Mouse (Mus musculus): ENCODE measurements around the gene Wdr60.

Wdr60 gene

DNA sequence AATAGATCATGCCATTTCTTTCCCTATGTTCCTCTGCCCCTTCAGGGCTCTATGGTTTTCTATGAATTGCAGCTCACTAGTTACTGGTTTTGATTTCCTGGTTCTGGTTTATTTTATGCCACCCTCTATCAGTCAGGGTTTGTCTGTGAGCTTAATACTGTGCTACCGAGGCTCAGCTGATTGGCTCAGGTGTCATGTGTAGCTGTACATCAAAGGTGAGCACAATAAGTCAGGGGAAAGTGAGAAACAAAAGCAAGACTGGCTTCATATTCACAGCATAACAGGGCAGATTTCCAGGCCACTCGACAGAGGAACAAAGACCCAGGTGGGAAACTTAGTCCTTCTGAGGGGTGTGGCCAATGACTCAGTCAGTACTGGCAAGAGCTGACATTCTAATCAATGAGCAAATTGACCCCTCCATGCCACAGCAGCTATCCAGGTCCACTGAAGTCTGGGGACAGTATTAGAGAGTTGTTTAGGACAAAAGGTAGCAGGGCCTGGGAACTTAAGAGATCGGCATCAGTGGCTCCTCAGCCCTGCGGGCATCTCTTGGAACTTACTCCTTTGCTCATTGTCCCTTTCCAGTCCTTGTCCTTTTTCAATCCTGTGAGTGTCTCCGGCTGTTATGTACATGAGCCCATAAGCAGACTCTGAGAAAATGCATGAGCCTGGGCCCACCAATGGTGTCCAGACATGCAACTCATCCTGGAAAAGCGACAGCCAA, 79.4 kb downstream of the Wdr60 start:
- DNase-seq (ENCODE audit: low spot score in 2 of 2), result no peak

DNA sequence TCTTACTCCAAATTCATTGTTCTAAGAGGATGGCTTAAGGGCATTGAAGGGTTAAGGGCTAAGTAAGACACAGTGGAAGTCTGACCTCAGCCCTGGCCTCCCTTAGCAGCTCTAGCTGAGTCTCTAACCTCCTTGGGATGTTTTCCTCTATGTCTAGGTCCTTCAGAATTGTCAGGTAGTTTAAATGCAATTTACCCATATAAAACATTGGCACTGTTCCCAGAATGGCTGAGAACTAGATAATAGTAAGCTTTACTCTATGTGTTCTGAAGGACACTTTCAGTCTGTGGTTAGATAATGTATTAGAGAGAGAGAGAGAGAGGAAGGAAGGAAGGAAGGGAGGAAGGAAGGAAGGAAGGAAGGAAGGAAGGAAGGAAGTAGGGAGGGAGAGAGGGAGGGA, 80.4 kb downstream of the Wdr60 start:
- DNase-seq (ENCODE audit: low spot score in 2 of 2), result no peak

DNA sequence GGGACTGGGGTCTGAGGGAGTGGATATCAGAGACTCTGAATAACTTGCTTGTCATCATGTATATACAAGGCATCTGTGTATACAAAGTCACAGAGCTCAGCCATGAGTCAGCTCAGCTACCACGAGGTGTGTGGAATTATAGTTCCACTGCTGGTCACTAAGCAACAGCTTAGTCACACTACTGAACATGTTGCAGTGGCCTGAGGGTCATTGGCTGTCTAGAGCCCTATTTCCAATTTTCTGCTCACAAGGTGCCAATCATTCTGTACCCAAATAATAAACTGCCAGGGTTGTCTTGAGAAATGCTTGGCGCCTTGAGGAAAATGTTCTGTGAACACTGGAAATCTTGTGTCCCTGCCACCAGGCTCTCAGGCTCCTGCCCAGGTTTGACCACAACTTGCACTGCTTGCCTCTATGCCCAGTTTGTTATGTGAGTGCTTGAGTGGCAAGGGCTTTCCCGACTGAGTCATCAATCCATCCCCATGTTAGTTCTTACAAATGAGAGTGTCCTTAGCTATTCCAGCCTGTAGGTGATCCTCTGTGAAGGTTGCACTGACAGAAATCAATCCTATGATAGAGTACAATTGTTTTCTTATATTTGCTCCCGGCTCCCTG, 81.3 kb downstream of the Wdr60 start:
- DNase-seq (ENCODE audit: low spot score in 2 of 2), result no peak

DNA sequence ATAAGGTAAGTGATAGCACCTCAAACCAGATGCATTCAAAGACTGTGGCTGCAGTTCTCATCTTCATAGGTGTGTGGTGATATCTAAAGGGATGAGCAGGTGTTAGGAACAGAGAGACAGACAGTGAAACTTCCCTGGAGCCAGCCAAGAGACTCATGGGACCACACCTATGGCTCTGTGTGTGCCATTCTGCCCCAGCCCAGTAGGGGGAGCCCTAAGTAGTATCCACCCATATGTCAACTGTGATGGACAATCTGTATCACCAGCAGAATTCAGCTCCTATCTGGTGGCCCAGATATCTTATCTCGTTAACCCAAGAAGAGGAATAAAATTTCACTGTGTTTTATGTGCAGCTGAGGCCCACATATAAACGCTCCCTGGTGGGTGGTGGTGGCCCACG, 85.9 kb downstream of the Wdr60 start:
- no peak for DNase-seq (ENCODE audit: low spot score in 2 of 2)

DNA sequence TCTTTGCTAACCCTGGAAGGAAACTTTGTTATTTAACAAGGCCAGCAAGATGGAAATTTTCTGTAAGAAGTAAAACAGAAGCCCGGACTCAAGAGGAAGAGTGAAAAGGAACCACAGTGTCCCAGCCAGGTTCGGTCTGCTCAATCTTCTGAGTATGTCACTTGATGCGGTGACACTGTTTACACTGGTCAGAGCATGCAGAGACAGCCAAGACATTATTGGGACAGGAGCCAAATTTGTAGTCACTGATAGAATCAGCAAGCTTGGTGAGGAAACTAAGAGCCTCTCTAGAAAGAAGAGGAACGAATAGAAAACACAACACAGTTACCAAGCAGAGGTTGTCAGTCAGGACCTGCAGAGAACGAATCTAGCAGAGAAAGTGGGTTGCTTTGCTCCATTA, 93.2 kb downstream of the Wdr60 start:
- no peak for DNase-seq (ENCODE audit: low spot score in 2 of 2)

DNA sequence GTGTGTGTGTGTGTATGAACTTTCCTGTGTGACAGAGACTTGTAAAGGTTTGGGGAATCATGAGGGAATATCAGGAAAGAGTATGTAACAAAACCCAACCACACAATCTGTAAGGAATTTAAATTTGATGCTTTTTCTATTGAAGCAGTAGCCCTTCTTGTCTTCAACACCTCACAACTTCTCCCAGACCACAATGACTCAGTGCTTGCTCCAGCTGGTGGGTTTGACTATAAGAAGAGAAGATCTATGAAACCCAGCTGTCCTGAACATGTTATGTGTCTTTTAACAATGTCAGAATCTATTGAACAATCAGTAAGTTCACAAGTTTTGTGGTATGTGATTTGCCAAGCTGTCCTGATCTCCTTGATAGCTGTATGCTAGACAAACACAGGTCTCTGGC, 97.5 kb downstream of the Wdr60 start:
- no peak for DNase-seq (ENCODE audit: low spot score in 2 of 2)

DNA sequence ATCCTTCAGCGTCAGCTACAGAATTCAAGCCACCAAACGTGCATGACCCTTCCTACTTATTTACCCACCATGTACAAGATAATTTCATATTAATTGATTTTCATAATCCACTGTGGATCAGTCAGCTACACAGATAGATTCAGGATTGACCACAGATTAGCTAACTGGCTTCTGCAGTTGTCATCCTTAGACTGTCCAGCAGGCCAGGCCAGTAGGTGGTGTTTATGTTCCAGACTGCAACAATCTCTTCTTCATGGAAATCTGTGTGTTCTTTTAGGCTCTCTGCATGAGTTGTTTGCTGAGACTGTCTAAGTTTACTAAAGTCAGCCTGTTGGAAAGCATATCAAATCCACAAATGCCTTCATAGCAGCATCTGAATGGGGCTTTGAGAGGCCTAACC, 103.1 kb downstream of the Wdr60 start:
- no peak for DNase-seq (ENCODE audit: low spot score in 2 of 2)

DNA sequence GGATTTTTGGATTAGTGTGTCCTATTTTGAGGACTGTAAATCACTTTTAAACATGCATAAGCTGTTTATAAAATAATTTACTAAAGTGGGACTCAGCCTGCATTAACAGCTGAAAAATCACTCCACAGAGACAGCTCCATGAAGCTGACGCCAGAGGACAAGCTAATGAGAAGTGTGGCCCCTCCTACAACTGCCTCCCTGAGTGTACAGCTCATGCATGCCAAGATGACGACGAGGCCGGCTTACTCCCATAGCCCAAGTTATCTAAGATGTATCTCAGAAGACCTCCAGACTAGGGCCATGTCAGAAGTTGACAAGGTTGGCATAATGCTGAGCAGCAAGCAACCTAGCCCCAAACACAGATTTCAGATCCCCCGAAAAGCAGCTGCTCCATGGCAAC, 103.6 kb downstream of the Wdr60 start:
- no peak for DNase-seq (ENCODE audit: low spot score in 2 of 2)

DNA sequence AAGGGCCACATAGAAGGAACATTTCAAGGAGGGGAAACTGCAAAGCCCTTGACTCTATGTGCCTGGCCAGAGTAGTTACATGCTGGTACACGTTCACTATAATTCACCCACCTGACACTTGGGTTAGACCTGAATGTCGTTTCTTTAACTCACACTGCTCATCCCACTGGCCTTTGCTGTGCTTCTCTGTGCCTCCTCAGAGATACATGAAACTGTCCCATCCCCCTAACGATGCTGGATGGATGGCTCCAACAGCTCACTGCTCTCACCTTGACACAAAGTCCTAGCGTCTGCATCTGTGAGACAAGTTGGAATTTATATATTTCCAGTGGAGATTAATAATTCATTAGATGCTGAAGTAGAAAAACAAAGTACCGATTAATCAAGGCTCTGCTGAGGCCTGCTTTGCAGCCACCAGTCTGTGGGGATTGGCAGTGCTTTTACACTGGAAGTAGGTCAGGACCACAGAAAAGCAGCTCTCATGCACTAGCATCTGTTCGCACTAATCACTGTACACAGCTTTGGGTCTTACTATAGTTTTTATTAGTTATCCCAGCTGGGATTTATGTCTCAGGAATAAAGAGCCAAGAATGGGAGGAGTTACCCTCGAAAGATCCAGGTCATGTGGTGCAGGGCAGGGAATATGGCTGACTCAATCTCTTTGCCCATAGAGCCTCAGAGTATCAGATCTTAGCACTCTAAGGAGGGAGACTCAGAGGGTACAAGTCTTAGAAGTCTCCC, 105.9 kb downstream of the Wdr60 start:
- no peak for DNase-seq (ENCODE audit: low spot score in 2 of 2)
